Mouse (Mus musculus) cerebellum, adult 2 months (tissue): Measurements from ENCODE around the gene Fgfr3.

ENCODE experiments used
- CTCF ChIP-seq: fragments of 200-500 bp; IDR thresholded peaks from 2 replicates; pipeline ENCODE4 v1.5.1; 2011; ENCODE audit warnings: low read depth, mild to moderate bottlenecking, control low read depth, low read length, moderate library complexity, borderline replicate concordance; ENCODE audit not compliant: insufficient read depth
- POLR2A ChIP-seq: fragments of 200-500 bp; IDR thresholded peaks from 2 replicates; pipeline ENCODE4 v1.6.1; 2011; ENCODE audit warnings: low read length, control low read depth, borderline replicate concordance; ENCODE audit not compliant: insufficient read depth

DNA sequence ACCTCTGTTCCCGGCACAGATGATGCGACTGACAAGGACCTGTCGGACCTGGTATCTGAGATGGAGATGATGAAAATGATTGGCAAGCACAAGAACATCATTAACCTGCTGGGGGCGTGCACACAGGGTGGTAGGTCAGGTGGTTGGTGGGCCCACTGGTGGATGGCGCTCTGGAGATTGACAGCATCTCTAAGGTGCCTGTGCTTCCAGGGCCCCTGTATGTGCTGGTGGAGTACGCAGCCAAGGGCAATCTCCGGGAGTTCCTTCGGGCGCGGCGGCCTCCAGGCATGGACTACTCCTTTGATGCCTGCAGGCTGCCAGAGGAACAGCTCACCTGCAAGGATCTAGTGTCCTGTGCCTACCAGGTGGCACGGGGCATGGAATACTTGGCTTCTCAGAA is 12.4 kb downstream of the Fgfr3 start:
- no peak for TF ChIP-seq CTCF
- no peak for TF ChIP-seq POLR2A
